Mouse (Mus musculus) kidney, postnatal 14 days (tissue): ENCODE results near the gene Grin3b.

Experiments used
- DNase-seq: peaks from one replicate; pipeline ENCODE4 v3.0.0; 2022; ENCODE audit warnings: mixed read lengths

Gene Grin3b

DNA sequence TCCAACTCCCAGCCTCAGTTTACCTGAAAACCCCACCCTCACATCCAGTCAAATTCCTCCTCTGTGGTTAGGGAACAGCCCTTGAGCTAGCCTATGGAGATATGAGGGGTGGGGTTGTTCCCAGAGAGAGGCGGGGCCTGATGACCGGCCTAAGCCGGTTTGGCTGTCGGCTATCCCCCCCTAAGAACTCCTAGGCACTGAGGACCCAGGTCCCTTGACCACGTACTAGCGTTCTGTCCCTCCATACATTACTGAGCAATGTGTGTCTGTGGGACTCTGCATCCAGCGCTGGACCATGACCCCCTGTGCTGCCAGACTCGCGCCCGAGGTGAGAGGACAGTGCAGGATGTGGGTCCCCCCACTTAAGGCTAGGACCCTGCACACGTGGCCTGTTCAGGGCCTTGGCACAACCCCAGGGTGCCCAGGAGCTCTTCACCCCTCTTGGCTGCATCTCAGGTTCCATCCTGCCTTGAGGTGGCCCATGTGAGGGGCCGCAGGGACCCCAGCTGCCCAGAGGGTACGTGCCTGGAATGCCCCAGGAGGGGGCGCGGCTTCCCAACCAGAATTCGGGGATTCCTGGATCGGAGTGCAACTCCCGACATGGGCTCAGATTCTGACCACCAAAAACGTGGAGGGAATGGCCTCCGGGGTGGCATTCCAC is 49.1 kb downstream of the Grin3b start:
- no peak for DNase-seq

DNA sequence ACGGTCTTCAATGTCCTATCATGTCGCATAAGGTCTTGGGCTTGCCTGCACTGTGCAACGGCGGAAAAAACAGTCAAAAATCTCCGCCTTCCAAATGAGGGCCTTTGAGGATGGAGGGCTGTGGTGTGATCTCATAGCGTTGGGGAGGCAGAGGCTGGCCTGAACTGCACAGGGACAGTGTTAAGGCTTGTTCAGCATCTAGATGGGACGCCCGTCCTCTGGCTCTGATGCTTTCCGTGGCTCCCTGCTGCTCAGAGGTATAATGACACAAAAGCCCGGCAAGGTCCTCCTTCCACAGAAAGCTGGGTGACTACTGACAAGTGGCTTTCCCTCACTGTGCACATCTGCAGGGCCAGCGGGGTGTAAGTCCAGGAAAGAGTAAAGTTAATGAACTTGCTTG is 49.7 kb downstream of the Grin3b start:
- no peak for DNase-seq

DNA sequence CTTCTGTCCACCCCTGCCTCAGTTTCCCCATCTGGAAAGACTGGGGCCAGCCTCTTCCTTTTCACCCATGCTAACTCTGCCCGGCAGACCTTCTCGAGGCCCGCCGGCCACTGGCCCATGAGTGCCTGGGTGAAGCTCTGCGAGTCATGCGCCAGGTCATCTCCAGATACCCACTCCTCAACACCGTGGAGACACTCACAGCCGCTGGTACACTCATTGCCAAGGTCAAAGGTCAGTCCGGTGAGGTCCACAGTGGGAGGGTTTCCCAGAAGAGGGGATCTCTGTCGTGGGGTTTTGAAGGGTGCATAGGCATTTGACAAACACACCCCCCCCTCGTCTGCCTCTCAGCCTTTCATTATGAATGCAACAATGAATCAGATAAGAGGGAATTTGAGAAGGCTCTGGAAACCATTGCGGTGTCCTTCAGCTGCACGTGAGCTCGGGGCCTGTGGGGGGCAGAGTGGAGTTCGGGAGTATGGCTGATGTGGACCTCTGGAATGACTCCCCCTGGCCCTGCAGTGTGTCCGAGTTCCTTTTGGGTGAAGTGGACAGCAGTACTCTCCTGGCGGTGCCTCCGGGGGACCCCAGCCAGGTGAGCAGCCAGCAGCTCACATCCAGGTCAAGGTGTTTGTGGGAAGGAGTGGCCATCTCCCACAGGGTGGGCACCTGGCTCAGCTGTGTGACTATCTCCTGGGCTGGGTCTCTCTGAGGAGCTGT is 50.2 kb downstream of the Grin3b start:
- no peak for DNase-seq

DNA sequence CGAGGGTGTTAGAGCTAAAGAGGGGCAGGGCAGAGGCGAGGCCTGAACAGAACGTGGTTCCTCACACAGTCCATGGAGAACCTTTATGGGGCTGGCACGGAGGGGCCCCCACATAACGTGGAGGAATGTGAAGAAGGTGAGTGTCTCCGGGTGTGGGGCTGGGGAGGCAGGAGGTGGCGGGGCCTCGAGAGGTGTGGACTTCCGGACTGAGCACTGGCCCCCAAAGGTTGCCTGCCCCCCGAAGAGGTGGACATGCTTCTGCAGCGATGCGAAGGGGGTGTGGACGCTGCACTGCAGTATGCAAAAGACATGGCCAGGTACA is 50.8 kb downstream of the Grin3b start:
- no peak for DNase-seq

DNA sequence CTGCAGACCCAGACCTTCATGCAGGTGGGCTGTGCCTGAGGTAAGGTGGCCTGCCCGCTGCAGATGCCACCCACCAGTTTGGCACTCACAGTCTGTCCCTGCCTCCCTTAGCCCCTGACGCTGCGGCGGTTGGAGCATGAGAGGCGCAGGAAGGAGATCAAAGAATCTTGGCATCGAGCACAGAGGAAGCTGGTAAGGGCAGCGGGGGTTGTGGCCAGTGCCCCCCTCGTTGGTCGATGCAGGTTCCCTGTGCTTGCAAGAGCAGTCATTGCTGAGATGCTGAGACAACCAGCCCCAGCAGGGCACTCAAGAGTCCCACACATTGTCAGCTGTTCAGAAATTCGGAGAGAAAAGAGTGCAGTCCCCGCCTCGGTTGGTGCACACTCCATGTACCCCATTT is 51.6 kb downstream of the Grin3b start:
- DNase-seq = no peak

DNA sequence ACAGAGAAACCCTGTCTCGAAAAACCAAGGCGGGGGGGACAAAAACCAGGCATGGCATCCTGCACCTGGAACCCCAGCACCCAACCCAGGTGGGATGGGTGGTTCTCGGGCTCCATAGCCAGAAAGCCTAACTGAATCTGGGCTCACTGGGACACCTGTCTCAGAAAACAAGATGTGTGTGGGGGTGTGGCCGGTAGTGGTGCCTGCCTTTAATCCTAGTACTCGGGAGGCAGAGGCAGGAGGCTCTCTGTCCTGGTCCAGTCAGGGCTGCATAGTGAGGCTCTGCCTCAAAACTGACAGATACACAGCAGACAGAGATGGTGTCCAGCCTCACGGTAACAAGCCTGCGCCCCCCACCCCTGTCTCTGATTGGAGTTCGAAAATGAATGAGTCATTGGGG is 52.3 kb downstream of the Grin3b start:
- DNase-seq = no peak

DNA sequence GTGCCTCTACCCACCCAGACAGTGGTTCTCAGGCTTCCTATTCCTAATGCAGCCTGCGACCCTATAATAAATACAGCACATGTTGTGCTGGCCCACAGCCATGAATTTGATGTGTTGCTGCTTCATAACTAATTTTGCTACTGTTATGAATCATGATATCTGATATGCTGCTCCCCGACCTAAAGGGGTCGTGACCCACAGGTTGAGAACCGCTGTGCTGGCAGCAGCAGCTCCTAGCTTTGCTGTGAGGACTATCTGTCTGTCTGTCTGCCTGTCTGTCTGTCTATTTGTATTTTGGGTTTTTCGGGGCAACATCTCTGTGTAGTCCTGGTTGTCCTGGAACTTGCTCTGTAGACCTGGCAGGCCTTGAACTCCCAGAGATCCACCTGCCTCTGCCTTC is 53.2 kb downstream of the Grin3b start:
- no peak for DNase-seq

DNA sequence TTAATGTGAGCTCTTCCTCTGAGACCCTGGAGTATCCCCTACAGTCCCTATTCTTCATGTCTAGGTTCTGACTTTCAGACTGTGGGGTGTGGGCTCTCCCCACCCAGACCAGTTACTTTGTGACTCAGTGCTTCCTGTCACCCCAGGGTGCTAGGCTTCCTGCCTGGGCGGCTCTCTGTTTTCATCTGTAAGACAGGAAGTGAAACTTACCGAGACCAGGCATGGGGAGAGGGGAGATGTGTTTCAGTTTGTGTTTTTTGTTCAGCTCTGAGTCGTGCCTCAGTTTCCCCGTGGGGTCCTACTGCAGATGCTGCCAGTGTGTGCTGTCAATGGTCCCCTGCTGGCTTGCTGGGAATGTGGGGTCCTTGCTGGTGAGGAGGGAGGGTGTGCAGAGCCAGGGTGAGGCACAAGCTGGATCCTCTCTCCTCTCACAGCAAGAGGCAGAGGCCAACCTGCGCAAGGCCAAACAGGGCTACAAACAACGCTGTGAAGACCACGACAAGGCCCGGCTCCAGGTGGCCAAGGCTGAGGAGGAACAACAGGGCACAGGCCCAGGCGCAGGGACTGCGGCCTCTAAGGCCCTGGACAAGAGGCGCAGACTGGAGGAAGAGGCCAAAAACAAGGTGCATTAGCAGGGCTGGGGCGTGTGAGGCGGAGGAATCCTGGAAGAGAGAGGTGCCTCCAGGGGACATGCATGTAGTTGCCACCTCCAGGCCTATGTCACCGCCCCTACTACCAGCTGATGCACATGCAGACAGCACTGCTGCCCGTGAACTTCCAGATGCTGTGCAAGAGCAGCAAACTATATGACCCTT is 53.9 kb downstream of the Grin3b start:
- no peak for DNase-seq

DNA sequence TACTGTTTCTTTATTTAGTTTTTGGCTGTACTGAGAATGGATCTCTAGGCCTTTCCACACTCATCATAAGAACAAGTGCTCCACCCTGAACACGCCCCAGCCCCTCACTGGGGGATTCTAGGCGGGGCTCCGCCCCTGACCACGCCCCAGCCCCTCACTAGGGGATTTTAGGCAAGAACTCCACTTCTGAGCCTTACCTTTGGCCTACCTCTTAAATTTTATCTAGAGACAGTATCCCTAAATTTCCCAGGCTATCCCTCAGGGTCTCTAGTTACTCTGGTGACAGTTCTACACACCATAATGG is 54.5 kb downstream of the Grin3b start:
- no peak for DNase-seq

DNA sequence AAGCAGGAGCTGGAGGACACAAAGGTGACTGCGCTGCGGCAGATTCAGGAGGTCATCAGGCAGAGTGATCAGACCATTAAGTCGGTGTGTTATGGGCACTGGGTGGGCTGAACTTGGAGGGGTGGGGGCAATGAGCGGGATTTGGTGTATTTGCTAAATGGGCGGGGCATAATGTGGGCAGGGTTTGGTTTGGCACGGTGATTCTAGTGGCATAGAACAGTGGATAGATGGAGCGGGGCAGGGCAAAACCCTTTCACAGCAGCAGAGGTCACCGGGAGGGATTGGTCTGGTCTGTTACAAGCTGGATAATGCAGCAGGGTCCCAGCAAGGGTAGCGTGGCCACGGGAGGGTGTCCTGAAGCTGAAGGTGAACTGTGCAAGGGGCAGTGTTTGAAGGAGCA is 54.9 kb downstream of the Grin3b start:
- no peak for DNase-seq

DNA sequence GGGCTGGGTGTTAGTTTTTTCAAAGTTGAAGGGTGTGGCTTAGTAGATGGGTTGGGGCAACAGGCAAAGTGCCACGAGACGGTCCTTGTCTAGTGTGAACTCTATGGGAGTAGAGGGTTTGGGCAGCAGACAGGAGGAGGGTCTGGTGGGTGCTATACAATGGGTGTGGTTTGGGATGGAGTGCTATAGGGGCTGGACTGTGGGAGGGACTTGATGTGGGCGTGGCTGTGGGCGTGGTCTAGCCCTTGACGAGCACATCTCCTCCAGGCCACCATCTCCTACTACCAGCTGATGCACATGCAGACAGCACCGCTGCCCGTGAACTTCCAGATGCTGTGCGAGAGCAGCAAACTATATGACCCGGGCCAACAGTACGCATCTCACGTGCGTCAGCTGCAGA is 55.4 kb downstream of the Grin3b start:
- DNase-seq = no peak
